Mouse (Mus musculus): Measurements from ENCODE around the gene Dnajb9. TPM values are rescaled to one million over a fixed set of nuclear protein-coding genes. Genes with fewer than 3 reads are reported as not detected.

Dnajb9 gene
- total RNA-seq, 2 experiments from 2014 or later = 42.5 to 45.6 TPM

Small RNAs within 50 kb of the gene (microRNA-seq; reads per million reads assigned to microRNA genes)
- gene Mir5627 (ENCODE audit: borderline number of aligned reads in 2 of 2) = 0 reads per million in 2 experiments

Other genes with a start within 250 kb of the Dnajb9 start
- gene Pnpla8, start 11.0 kb upstream of the Dnajb9 start, total RNA-seq (2021) = 100 to 1,000 TPM; 146 to 161 TPM
- under 1 TPM; 0.30 to 0.94 TPM for gene Nrcam, start 118.6 kb upstream of the Dnajb9 start, total RNA-seq (2021)

All from heart, postnatal 36 days (tissue).